Mouse (Mus musculus) E14TG2a.4 (cell line): ENCODE measurements around the gene Spocd1.

Source experiments
- H3K27me3 ChIP-seq: 2 replicates; pipeline ENCODE4 v1.6.1; 2014; ENCODE audit warnings: low read length, control low read depth; ENCODE audit not compliant: insufficient read depth
- H3K36me3 ChIP-seq: 2 replicates; pipeline ENCODE4 v1.6.1; 2014; ENCODE audit warnings: low read length, control low read depth; ENCODE audit not compliant: insufficient read depth
- H3K4me1 ChIP-seq: replicated peaks from 2 replicates; pipeline ENCODE4 v1.6.1; 2014; ENCODE audit warnings: low read depth, low read length, control low read depth
- H3K4me3 ChIP-seq: replicated peaks from 2 replicates; pipeline ENCODE4 v1.5.1; 2014; ENCODE audit warnings: mild to moderate bottlenecking, low read length
- H3K9me3 ChIP-seq: 2 replicates; pipeline ENCODE4 v1.6.1; 2014; ENCODE audit warnings: low read length, control low read depth
- CTCF ChIP-seq: conservative IDR thresholded peaks from 2 replicates; pipeline ENCODE4 v1.5.1; 2014; ENCODE audit warnings: low read length
- NANOG ChIP-seq: IDR thresholded peaks from 2 replicates; pipeline ENCODE4 v1.6.1; 2014; ENCODE audit warnings: borderline replicate concordance, low read length, mixed read lengths
- POU5F1 ChIP-seq: IDR thresholded peaks from 2 replicates; pipeline ENCODE4 v1.6.1; 2014; ENCODE audit warnings: low read length, borderline replicate concordance

Gene Spocd1

DNA sequence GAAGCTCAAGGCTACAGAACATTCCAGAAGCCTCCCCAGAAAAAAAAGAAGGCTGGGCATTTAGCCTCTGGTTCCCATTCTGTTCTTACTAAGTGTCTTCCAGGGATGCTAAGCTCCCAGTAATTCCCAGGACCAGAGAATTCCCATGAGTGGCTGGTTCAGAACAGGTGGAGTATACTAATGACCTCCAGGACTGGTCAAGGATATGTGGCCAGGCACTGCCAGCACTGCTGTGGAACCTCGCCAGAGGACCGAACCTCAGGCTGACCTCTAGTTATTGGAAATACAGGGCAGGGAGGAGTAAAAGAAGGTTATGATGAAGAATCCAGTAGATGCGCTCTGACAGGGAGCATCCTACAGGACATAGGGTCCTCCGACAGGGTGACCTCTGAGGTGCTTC is 26.7 kb upstream of the Spocd1 start:
- Histone ChIP-seq H3K27me3 (no peaks in the 10 kb centered on the region; the same call in 1 of the 2 replicates), H3K9me3 (no peaks in the 10 kb centered on the region), H3K4me1 (peaks cover 8% of the 10 kb centered on the region), H3K36me3 (no peaks in the 10 kb centered on the region), H3K4me3 (no peak overlapping the region)
- TF ChIP-seq NANOG (no peak), CTCF (no peak), POU5F1 (no peak)

DNA sequence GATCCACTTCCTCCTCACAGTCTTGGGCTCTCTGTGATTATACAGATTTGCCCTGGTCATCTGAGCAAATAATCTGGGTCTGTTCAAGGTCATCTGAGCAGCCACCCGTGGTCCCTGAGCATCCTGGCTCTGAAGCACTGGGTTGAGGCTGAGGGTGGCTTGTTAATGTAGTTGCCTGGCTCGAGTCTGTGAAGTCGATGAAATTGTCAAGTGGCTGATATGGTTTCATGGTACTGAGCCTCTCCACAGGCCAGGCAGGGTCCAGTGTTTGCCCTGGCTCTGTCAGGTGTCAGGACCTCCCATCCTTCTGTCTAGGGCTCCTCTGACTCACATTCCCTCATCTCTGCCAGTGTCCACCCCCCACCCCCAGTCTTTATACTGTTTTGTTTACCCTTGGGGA is 25.5 kb upstream of the Spocd1 start:
- no peaks in the 10 kb centered on the region; the same call in 1 of the 2 replicates for H3K27me3 ChIP-seq
- no peaks in the 10 kb centered on the region for H3K36me3 ChIP-seq
- no peaks in the 10 kb centered on the region for H3K9me3 ChIP-seq
- H3K4me3 ChIP-seq = no peak overlapping the region
- TF ChIP-seq NANOG (no peak), POU5F1 (no peak), CTCF (no peak)
- H3K4me1 ChIP-seq = peaks cover 8% of the 10 kb centered on the region

DNA sequence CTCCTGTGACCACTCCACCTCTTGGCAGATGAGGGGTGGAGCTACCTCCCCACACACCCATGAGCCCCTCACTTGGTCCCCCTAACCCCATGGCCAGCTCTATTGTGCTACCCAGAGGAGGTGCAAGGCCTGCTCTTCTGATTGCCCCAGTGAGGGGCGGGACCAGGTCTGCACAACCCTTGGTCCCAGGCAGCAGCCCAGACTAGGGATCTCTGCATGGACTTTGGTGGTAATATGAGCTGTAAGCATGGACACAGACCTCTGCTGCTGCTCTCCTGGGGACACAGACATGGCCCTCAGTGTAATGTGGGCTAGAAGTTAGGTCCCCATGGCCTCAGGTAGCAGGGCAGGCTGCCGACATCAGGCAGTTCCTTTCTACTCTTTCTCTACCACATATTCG is 24.0 kb upstream of the Spocd1 start:
- H3K27me3 ChIP-seq = peaks cover 2% of the 10 kb centered on the region
- TF ChIP-seq POU5F1 (no peak), CTCF (no peak), NANOG (no peak)
- H3K9me3 ChIP-seq = no peaks in the 10 kb centered on the region
- peaks cover 8% of the 10 kb centered on the region for H3K4me1 ChIP-seq
- H3K36me3 ChIP-seq = no peaks in the 10 kb centered on the region
- H3K4me3 ChIP-seq = no peak overlapping the region

DNA sequence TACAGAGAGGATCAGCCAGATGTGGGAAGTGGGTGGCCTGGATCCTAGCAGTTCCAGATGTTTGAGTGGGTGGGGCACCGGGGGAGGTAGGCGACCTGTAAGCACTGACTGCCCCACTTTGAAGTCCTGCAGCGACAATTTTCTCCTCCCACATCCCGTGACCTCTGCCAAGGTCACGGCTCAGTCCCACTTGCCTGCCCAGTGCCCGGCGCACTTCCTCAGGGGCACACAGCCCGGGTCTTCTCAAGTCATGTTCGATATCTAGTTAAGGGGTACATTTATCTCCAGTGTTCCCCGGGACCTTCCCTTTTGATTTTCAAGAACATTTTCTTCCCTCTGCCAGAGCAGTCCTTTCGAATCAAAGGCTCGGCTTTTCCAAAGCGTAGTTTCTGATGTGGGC is 23.0 kb upstream of the Spocd1 start:
- H3K4me3 ChIP-seq = no peak overlapping the region
- H3K9me3 ChIP-seq = no peaks in the 10 kb centered on the region
- no peak for TF ChIP-seq NANOG
- no peak for TF ChIP-seq POU5F1
- no peak for TF ChIP-seq CTCF

DNA sequence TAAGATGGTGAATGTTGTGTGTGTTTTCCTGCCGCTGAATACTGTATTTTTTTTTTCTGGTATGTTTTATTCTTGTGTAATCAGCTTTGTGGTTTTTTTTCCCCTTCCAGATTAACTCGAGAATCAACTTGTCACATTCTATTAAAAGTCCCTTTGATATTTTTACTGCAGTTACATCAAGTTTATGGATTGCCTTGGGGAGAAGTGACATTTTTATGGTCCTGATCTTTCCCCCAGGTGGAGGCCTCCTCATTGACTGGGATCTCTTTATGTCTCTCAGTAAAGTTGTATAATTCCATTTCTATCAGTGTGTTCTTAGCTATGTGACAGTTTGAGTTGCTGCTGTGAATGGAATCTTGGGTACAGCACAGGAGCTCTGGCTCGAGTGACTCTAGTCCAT is 20.2 kb upstream of the Spocd1 start:
- H3K9me3 ChIP-seq = no peaks in the 10 kb centered on the region
- no peak for TF ChIP-seq CTCF
- H3K4me1 ChIP-seq = peaks cover 12% of the 10 kb centered on the region
- peaks cover 2% of the 10 kb centered on the region; the same call in 1 of the 2 replicates for H3K27me3 ChIP-seq
- H3K4me3 ChIP-seq = no peak overlapping the region
- H3K36me3 ChIP-seq = no peaks in the 10 kb centered on the region

More for the DNA sequence above, 23.0 kb upstream of the Spocd1 start:
- H3K36me3 ChIP-seq = no peaks in the 10 kb centered on the region
- peaks cover 8% of the 10 kb centered on the region for H3K4me1 ChIP-seq
- peaks cover 2% of the 10 kb centered on the region for H3K27me3 ChIP-seq

DNA sequence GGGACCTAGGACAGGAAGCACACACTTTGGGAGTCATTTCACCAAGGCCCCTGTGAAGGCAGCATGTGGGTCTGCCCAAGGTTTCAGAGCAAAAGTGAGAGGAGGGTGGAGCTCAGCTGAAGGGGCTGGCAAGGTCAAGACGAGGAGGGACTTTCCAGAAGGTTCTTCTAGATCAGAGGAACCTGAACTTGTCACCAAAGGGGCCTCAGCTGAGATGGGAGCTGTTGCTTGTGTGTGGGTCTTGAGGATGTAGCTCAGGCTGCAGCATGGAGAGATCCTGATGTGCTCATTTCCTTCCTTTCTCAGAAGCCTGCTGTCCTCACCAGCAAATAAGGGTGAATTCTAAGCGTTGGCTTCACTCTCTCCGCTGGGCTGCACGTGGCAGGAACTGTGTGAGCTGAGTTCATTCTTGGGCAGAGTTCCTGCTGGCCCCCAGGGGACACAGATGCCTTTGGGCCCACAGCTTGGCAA is 19.8 kb upstream of the Spocd1 start:
- Histone ChIP-seq H3K9me3 (no peaks in the 10 kb centered on the region), H3K36me3 (no peaks in the 10 kb centered on the region), H3K27me3 (peaks cover 2% of the 10 kb centered on the region; the same call in 1 of the 2 replicates), H3K4me1 (peaks cover 16% of the 10 kb centered on the region), H3K4me3 (no peak overlapping the region)
- TF ChIP-seq NANOG = no peak
- TF ChIP-seq CTCF = no peak
- TF ChIP-seq POU5F1 = no peak

DNA sequence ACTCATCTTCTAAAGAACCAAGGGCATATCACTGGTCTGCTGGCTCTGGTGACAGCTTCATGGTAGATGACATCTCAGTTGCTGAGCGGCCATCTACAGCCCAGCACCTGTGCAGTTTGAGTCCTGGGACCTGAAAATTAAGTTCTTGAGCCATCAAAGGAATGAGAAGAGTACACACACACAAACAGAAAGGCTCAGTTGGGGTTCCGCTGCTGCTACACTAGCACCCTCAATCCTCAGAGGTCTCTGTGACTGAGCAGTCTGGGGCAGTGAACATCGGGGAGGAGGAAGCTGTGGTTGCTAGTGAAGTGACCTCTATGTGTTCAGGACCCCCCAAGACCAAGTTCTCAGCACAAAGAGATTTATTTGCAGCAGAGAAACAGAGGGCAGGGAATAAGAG is 16.1 kb upstream of the Spocd1 start:
- Histone ChIP-seq H3K27me3 (peaks cover 2% of the 10 kb centered on the region; the same call in 1 of the 2 replicates), H3K4me3 (no peak overlapping the region), H3K36me3 (no peaks in the 10 kb centered on the region), H3K4me1 (peaks cover 26% of the 10 kb centered on the region), H3K9me3 (no peaks in the 10 kb centered on the region)
- TF ChIP-seq NANOG (no peak), CTCF (no peak), POU5F1 (no peak)

DNA sequence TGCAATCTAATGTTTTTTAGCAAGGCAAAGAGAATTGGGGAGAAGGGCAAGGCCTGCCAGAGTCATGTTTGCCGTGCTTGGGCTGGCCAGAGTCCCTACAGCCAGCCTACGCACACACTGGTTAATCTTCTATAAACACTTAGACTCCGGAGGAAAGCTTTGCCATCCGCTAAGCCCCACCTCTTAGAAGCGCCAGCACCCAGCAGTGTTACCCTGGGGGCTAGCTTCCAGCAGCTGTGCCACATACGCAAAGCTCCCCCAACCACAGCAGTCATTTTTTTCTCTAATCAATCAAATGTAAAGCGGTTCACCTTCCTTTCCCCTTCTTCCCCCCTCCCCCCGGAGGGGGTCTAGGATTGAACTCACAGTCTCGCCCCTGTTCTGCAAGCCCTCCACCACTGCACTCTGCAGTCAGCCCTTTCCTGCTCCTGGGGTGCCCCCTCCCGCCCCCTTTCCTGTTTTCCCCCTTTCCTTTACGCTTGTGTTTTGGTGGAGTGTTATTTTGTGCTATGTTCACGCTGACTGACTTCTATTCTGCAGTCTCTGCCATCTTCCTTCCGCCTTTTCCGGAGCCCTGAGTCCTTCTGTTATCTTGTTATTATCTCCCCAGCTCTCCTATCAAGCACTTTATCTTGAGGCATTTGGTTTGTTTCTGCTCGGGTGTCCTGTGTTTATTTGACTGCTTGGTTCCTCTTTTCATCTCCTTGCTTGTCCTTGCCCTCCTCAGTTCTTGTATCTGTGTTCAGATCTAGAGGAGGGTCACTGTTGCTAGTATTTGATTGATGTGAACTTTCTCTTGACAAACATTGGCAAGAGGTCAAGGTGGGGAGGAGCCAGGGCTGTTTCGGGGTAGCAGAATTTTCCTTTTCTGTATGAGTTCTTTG is 15.0 kb upstream of the Spocd1 start:
- Histone ChIP-seq H3K36me3 (no peaks in the 10 kb centered on the region), H3K4me3 (no peak overlapping the region), H3K9me3 (no peaks in the 10 kb centered on the region), H3K4me1 (peaks cover 26% of the 10 kb centered on the region), H3K27me3 (peaks cover 2% of the 10 kb centered on the region; the same call in 1 of the 2 replicates)
- TF ChIP-seq CTCF (no peak), NANOG (no peak), POU5F1 (no peak)

DNA sequence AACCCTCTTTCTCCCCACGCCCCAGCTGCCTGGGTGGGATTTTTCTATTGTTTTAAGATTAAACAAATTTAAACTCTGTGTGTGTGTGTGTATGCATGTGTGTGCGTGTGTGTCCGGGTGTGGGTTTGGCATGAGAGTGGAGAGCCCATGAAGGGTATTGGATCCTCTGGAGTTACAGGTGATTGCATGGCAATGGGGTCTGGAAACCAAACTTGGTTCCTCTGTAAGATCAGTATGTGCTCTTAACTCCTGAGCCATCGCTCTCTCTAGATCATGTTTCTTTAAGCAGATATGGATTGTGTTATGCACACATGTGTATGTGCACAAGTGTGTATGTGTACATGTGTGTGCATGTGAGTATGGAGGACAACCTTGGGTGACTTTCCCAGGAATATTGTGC is 14.4 kb upstream of the Spocd1 start:
- Histone ChIP-seq H3K4me1 (peaks cover 26% of the 10 kb centered on the region), H3K27me3 (no peaks in the 10 kb centered on the region), H3K9me3 (no peaks in the 10 kb centered on the region), H3K36me3 (no peaks in the 10 kb centered on the region), H3K4me3 (no peak overlapping the region)
- TF ChIP-seq CTCF (no peak), NANOG (no peak), POU5F1 (no peak)
